Mouse (Mus musculus) regulatory T cell (primary cell): Measurements from ENCODE around the gene Ugt1a6a.

Experiments used
- in situ Hi-C: fragments of 300-600 bp; cut with MboI, MseI; formaldehyde crosslinking; loops from one replicate; pipeline ENCODE4 v1.15.1; 2025; ENCODE audit warnings: high pct_unique_total_duplicates

Ugt1a6a gene

DNA sequence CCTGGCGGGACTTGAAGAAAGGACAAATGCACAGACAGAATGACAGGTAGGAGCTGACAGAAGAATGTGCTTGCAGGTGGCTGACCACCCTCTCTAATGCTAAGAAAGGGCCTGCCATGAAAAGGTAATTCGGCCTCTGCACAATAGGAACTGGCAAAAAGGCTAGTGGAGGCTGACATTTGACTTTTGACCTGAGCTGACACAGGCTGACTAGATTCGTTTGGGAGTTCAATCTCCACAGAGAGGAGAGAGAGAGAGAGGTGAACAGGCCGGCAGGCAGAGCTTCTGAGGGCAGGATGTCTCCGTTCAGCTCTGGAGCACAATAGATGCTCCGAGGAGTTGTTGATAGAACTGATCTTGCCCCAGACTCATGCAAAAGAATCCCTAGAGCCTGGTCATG is 111.8 kb downstream of the Ugt1a6a start:
- in situ Hi-C loops, result no loop called here

- in situ Hi-C loops, result no loop called here
These were observed 113.1 kb downstream of the Ugt1a6a start for GRCm38 (mm10) chr1:88247660-88248059.

GRCm38 (mm10) chr1:88248658-88249057 is 114.0 kb downstream of the Ugt1a6a start:
- in situ Hi-C loops, result no loop called here

GRCm38 (mm10) chr1:88249596-88249995 is 115.0 kb downstream of the Ugt1a6a start:
- in situ Hi-C loops, result no loop called here

DNA sequence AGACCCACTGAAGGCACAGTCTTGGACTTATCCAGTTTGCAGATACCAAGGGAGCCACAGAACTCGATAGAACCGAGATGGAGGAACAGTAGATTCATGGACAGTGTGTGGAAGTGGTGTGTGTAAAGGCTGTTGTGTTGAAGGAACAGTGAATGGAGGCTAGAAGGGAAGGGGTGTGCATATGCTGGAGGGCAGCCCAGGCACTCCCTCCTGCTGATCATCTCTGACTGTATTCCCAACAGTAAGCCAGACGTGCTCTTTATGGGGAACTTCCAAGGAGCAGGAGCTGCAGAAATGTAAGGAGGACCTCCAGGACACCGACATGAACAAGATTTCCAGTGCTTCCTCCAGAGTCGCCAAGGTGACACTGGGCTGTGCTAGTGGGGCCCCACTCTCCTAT is 115.4 kb downstream of the Ugt1a6a start:
- in situ Hi-C loops, result no loop called here

GRCm38 (mm10) chr1:88253106-88253505 is 118.5 kb downstream of the Ugt1a6a start:
- in situ Hi-C loops, result no loop called here

DNA sequence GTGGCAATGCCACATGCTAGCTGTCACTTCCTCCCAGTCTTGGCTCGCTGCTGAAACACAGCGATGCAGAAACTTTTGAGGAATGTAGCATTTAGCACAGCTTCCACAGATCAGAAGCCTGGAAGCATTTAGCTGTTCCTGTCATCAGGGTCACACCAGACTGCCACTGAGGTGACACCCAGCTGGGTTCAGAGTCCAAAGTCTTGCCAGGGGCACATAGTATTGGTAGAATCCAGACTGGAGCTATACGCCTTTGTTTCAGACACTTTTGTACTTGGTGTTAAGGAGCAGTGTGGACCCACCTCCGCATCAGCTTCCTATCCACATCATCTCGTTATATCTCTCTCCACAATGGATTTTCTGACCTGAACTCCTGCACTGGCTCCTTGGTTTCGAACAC is 118.9 kb downstream of the Ugt1a6a start:
- in situ Hi-C loops, result no loop called here

GRCm38 (mm10) chr1:88254793-88255465 is 120.3 kb downstream of the Ugt1a6a start:
- in situ Hi-C loops, result no loop called here

DNA sequence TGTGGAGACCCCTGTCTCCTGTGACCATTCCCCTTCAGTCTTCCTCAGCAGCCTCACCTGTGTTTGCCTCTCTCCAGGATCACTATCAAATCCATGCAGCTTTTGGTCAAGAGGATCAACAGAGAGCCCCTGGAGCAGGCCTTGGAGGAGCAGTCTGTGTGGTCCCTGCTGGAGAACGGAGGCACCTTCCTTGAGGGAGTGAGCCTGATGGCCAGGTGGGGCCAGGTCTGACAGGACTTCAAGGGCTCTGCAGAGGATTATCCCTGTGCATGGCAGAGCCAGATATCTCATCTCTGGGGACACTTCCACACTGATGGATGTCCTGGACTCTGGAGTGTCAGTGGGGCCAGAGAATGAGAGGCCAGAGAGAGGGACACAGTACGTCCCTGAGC is 120.9 kb downstream of the Ugt1a6a start:
- in situ Hi-C loops, result no loop called here

- in situ Hi-C loops, result no loop called here
These were observed 121.6 kb downstream of the Ugt1a6a start for GRCm38 (mm10) chr1:88255989-88256754.

DNA sequence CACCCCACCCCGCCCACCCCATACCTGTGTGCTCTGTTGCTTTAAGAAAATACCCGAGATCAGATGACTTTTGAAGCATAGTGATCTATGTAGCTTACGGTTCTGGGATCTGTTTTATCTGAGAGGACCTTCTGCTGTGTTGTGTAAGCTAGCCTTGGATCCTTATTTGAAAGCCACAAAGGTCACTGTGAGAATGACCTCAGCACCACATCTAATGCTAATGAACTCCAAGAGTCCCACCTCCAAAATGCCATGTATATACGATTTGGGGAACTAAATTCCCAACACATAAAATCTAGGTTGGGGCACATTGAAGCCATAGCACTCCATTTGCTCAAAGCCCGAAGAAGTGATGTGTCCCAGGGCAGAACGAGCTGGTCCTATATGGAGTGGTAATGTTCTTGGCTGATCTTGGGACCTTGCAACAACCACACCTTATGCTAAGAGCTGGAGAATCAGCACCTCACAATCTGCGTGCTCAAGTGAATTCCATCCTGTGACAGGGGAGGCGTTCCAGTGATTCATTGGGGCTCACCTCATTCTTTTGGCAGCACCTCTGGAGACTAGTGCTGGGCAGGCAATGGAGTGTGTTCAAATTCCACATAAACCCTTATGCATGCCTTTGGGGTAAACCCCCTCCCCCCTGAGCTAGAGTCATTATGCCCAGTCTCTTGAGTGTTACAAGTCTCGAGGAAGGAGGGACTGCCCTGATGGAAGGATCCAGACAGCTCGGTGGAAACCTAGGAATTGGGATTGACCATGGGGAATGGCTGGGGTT is 122.5 kb downstream of the Ugt1a6a start:
- in situ Hi-C loops, result no loop called here

DNA sequence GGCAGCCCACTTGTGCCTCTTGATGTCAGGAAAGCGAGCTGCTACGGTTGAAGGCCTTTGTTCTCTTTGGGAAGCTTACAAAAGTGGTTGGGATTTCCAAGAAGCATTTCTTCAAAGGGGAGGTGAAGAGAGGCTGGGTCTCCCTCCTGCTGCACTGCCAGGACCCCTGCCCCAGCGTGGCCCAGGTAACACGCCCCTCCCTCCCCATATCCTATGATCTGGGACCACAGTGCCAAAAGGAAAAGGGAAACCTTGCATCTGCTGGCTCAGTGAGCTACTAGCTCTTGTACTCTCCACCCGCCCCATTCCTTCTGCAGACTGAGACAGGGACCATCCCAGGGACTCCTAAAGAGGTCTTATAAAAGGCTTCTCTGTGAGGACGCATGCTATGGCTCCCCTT is 123.1 kb downstream of the Ugt1a6a start:
- in situ Hi-C loops, result no loop called here

DNA sequence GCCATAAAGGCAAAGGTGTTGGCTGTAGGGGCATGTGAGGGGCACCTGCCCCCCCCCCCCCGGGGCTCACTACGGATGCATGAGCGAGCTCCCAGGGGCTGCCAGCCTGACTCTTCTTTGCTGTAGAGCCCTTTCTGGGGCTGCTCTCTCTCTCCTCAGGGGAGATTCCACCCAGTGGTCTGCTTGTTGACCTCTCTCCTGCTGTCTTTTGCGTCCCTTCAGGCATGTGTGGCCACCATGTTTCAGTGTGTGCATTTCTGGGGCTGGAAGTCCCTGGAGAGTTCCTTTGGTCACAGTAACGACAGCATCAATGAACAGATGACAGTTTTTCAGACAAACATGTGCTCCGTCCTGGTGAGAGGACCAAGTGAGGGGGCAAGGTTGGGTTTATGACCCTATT is 123.8 kb downstream of the Ugt1a6a start:
- in situ Hi-C loops, result no loop called here

DNA sequence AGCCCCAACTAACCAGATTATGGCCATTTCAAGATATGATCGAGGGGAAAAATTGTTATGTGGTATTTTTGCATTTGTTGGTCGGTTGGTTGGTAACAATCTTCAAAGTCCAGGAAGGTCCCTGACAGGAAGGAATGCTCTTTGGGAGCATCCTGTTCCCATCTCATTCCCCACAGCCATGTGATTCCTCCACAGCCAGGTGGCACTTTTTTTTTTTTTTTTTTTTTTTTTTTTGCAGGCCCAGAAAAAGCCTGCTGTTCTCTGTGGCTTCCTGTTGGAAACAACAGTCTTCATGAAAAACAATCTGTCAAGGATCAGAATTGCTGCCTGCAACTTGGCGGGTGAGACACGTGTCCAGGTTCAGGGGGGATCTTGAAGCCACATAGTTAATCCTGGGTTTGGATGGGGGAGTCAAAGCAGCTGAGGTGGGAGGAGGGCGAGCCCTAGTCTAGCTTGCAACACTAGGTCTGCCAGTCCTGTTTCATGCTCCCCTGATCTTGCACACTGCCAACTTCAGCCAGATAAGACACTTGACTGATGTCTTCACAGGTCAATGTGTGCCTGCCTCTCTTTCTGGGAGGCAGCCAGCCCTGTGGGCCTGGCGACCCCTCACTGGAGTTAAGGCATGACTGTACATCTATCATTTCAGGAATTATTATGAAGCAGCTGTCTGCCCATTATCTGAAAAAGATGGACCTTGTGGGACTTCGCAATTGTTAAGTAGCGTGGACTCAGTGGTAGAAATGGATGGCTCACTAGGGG is 124.5 kb downstream of the Ugt1a6a start:
- in situ Hi-C loops, result no loop called here

- in situ Hi-C loops, result no loop called here
These were observed 125.0 kb downstream of the Ugt1a6a start for GRCm38 (mm10) chr1:88259643-88260024.

GRCm38 (mm10) chr1:88260114-88260513 is 125.5 kb downstream of the Ugt1a6a start:
- in situ Hi-C loops, result no loop called here

- in situ Hi-C loops, result no loop called here
These were observed 126.2 kb downstream of the Ugt1a6a start for GRCm38 (mm10) chr1:88260604-88261377.

GRCm38 (mm10) chr1:88261706-88262105 is 127.1 kb downstream of the Ugt1a6a start:
- in situ Hi-C loops, result no loop called here

DNA sequence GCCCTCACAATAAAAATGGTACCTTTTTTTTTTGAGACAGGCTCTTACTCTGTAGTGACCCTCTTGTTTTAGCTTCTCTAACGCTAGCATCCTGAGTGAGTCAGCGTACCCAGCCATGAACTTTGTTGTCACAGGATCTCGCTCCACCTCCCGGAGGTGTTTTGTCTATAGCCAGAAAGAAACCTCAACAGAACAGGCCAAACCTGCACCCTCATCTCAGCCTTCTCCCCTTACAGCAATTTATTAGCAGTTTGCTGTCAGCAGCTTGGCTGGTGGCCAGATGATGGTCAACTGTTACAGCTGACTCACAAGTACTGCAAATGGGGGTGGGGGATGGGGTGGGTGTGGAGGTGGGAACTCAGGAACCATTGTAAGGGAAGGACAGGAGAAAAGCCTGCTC is 127.6 kb downstream of the Ugt1a6a start:
- in situ Hi-C loops, result no loop called here

GRCm38 (mm10) chr1:88262961-88263360 is 128.4 kb downstream of the Ugt1a6a start:
- in situ Hi-C loops, result no loop called here

DNA sequence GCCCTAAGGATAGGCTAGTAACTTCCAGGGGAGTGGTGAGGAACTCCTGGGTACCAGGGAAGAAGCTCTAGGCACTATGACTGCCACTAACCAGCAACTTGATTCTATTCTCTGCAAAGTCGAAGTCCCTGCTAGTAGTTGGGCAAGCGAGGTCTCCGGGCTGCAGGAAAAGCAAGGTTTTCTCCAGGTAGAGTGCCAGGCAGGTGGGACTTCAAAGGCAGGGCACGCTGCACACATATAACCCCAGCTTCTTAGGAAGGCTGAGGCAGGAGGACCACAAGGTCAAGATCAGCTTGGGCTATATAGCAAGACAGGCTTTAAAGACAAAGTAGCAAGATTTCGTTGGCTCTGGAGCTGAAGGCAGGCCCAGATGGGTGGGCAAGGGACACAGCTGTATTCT is 129.2 kb downstream of the Ugt1a6a start:
- in situ Hi-C loops, result no loop called here
